Mouse (Mus musculus) ZHBTc4 (cell line): ENCODE results near the gene Dcun1d3.

Experiments used
- DNase-seq: peaks from one replicate; pipeline ENCODE4 v3.0.0-alpha.2; 2011; ENCODE audit warnings: low read depth, low spot score

Gene Dcun1d3

GRCm38 (mm10) chr7:119807396-119807795 lies 88.7 kb downstream of the Dcun1d3 start:
- DNase-seq = peak; percentile 56
